Mouse (Mus musculus): ENCODE data around the gene Tbcd. TPM values are rescaled to one million over a fixed set of nuclear protein-coding genes. Genes with fewer than 3 reads are reported as not detected.

Gene Tbcd
- polyA plus RNA-seq, 1 experiment from 2014 or later, result 57.9 TPM

- 94% methylated on average over 1 of the region's 1 CpGs for WGBS
- Histone ChIP-seq H3K4me2 (replicated peaks) (no peak overlapping the region), H3K9me3 (no peaks in the 10 kb centered on the region), H3K27me3 (no peaks in the 10 kb centered on the region), H3K36me3 (no peaks in the 10 kb centered on the region), H3K4me1 (no peaks in the 10 kb centered on the region), H3K9ac (replicated peaks) (no peak overlapping the region), H3K27ac (replicated peaks) (no peak overlapping the region), H3K4me3 (no peak overlapping the region)
- ATAC-seq (ENCODE audit: low FRiP score, low read depth), result no peak
Observed at GRCm38 (mm10) chr11:121557946-121558345, 106.2 kb downstream of the Tbcd start.

GRCm38 (mm10) chr11:121558522-121558921 is 106.8 kb downstream of the Tbcd start:
- Histone ChIP-seq H3K4me1 (no peaks in the 10 kb centered on the region), H3K4me3 (no peak overlapping the region), H3K36me3 (no peaks in the 10 kb centered on the region), H3K9me3 (no peaks in the 10 kb centered on the region), H3K9ac (replicated peaks) (no peak overlapping the region), H3K4me2 (replicated peaks) (no peak overlapping the region), H3K27me3 (no peaks in the 10 kb centered on the region), H3K27ac (replicated peaks) (no peak overlapping the region)
- no peak for ATAC-seq (ENCODE audit: low FRiP score, low read depth)
- WGBS, result 84% methylated on average over 3 of the region's 3 CpGs

- no peaks in the 10 kb centered on the region for H3K4me1 ChIP-seq
- 93% methylated on average over 4 of the region's 4 CpGs for WGBS
- no peak overlapping the region for H3K4me2 ChIP-seq (replicated peaks)
- H3K9ac ChIP-seq (replicated peaks), result no peak overlapping the region
- no peaks in the 10 kb centered on the region for H3K27me3 ChIP-seq
- no peaks in the 10 kb centered on the region for H3K9me3 ChIP-seq
- H3K4me3 ChIP-seq, result no peak overlapping the region
- H3K27ac ChIP-seq (replicated peaks), result no peak overlapping the region
- ATAC-seq (ENCODE audit: low FRiP score, low read depth), result no peak
- H3K36me3 ChIP-seq, result no peaks in the 10 kb centered on the region
Observed at GRCm38 (mm10) chr11:121559527-121560293, 108.0 kb downstream of the Tbcd start.

- Histone ChIP-seq H3K4me1 (no peaks in the 10 kb centered on the region), H3K27ac (replicated peaks) (no peak overlapping the region), H3K4me3 (no peak overlapping the region), H3K4me2 (replicated peaks) (no peak overlapping the region), H3K36me3 (no peaks in the 10 kb centered on the region), H3K27me3 (no peaks in the 10 kb centered on the region), H3K9ac (replicated peaks) (no peak overlapping the region), H3K9me3 (no peaks in the 10 kb centered on the region)
- WGBS, result 86% methylated on average over 7 of the region's 7 CpGs
- no peak for ATAC-seq (ENCODE audit: low FRiP score, low read depth)
Observed at GRCm38 (mm10) chr11:121560294-121560663, 108.5 kb downstream of the Tbcd start.

- ATAC-seq (ENCODE audit: low FRiP score, low read depth), result no peak
- Histone ChIP-seq H3K4me2 (replicated peaks) (no peak overlapping the region), H3K4me1 (no peaks in the 10 kb centered on the region), H3K36me3 (no peaks in the 10 kb centered on the region), H3K9ac (replicated peaks) (no peak overlapping the region), H3K27me3 (no peaks in the 10 kb centered on the region), H3K4me3 (no peak overlapping the region), H3K9me3 (no peaks in the 10 kb centered on the region), H3K27ac (replicated peaks) (no peak overlapping the region)
- 96% methylated on average over 5 of the region's 5 CpGs for WGBS
Observed at GRCm38 (mm10) chr11:121563312-121563711, 111.6 kb downstream of the Tbcd start.

GRCm38 (mm10) chr11:121564265-121564664 is 112.5 kb downstream of the Tbcd start:
- 95% methylated on average over 4 of the region's 4 CpGs for WGBS
- H3K4me1 ChIP-seq, result no peaks in the 10 kb centered on the region
- H3K27me3 ChIP-seq, result no peaks in the 10 kb centered on the region
- no peak for ATAC-seq (ENCODE audit: low FRiP score, low read depth)
- no peak overlapping the region for H3K4me2 ChIP-seq (replicated peaks)
- no peak overlapping the region for H3K9ac ChIP-seq (replicated peaks)
- no peaks in the 10 kb centered on the region for H3K36me3 ChIP-seq
- H3K27ac ChIP-seq (replicated peaks), result no peak overlapping the region
- H3K9me3 ChIP-seq, result no peaks in the 10 kb centered on the region
- no peak overlapping the region for H3K4me3 ChIP-seq

GRCm38 (mm10) chr11:121581856-121582255 is 130.1 kb downstream of the Tbcd start:
- Histone ChIP-seq H3K36me3 (peaks cover 22% of the 10 kb centered on the region), H3K4me2 (replicated peaks) (no peak overlapping the region), H3K27ac (replicated peaks) (no peak overlapping the region), H3K4me3 (no peak overlapping the region), H3K4me1 (no peaks in the 10 kb centered on the region), H3K27me3 (no peaks in the 10 kb centered on the region), H3K9me3 (no peaks in the 10 kb centered on the region), H3K9ac (replicated peaks) (no peak overlapping the region)
- no peak for ATAC-seq (ENCODE audit: low FRiP score, low read depth)

- H3K9me3 ChIP-seq, result no peaks in the 10 kb centered on the region
- WGBS, result 89% methylated on average over 6 of the region's 6 CpGs
- no peak overlapping the region for H3K9ac ChIP-seq (replicated peaks)
- H3K27ac ChIP-seq (replicated peaks), result no peak overlapping the region
- no peaks in the 10 kb centered on the region for H3K4me1 ChIP-seq
- no peak overlapping the region for H3K4me2 ChIP-seq (replicated peaks)
- no peak overlapping the region for H3K4me3 ChIP-seq
- H3K36me3 ChIP-seq, result peaks cover 52% of the 10 kb centered on the region
- no peak for ATAC-seq (ENCODE audit: low FRiP score, low read depth)
- H3K27me3 ChIP-seq, result no peaks in the 10 kb centered on the region
Observed at GRCm38 (mm10) chr11:121597254-121597653, 145.5 kb downstream of the Tbcd start.

GRCm38 (mm10) chr11:121601422-121601821 is 149.7 kb downstream of the Tbcd start:
- H3K9ac ChIP-seq (replicated peaks), result no peak overlapping the region
- no peaks in the 10 kb centered on the region for H3K9me3 ChIP-seq
- 83% methylated on average over 3 of the region's 3 CpGs for WGBS
- no peaks in the 10 kb centered on the region for H3K27me3 ChIP-seq
- no peak overlapping the region for H3K4me2 ChIP-seq (replicated peaks)
- no peak for ATAC-seq (ENCODE audit: low FRiP score, low read depth)
- H3K27ac ChIP-seq (replicated peaks), result no peak overlapping the region
- peaks cover 66% of the 10 kb centered on the region for H3K36me3 ChIP-seq
- no peaks in the 10 kb centered on the region for H3K4me1 ChIP-seq
- no peak overlapping the region for H3K4me3 ChIP-seq

- ATAC-seq (ENCODE audit: low FRiP score, low read depth), result no peak
- Histone ChIP-seq H3K4me2 (replicated peaks) (no peak overlapping the region), H3K4me1 (no peaks in the 10 kb centered on the region), H3K4me3 (no peak overlapping the region), H3K9me3 (no peaks in the 10 kb centered on the region), H3K9ac (replicated peaks) (no peak overlapping the region), H3K27me3 (no peaks in the 10 kb centered on the region), H3K27ac (replicated peaks) (no peak overlapping the region), H3K36me3 (peaks cover 79% of the 10 kb centered on the region)
- WGBS, result 94% methylated on average over 6 of the region's 6 CpGs
Observed at GRCm38 (mm10) chr11:121605604-121606003, 153.9 kb downstream of the Tbcd start.

- Histone ChIP-seq H3K9me3 (no peaks in the 10 kb centered on the region), H3K9ac (replicated peaks) (no peak overlapping the region), H3K4me1 (no peaks in the 10 kb centered on the region), H3K27ac (replicated peaks) (no peak overlapping the region), H3K27me3 (no peaks in the 10 kb centered on the region), H3K4me3 (no peak overlapping the region), H3K4me2 (replicated peaks) (no peak overlapping the region), H3K36me3 (peaks cover 67% of the 10 kb centered on the region)
- ATAC-seq (ENCODE audit: low FRiP score, low read depth), result no peak
Observed at GRCm38 (mm10) chr11:121610976-121611375, 159.2 kb downstream of the Tbcd start.

- WGBS, result 90% methylated on average over 3 of the region's 3 CpGs
- no peak overlapping the region for H3K4me3 ChIP-seq
- no peaks in the 10 kb centered on the region for H3K9me3 ChIP-seq
- ATAC-seq (ENCODE audit: low FRiP score, low read depth), result no peak
- no peaks in the 10 kb centered on the region for H3K4me1 ChIP-seq
- H3K36me3 ChIP-seq, result peaks cover 65% of the 10 kb centered on the region
- H3K27me3 ChIP-seq, result no peaks in the 10 kb centered on the region
- no peak overlapping the region for H3K27ac ChIP-seq (replicated peaks)
- no peak overlapping the region for H3K9ac ChIP-seq (replicated peaks)
- no peak overlapping the region for H3K4me2 ChIP-seq (replicated peaks)
Observed at GRCm38 (mm10) chr11:121615961-121616485, 164.3 kb downstream of the Tbcd start.

GRCm38 (mm10) chr11:121616501-121616900 is 164.8 kb downstream of the Tbcd start:
- no peak for ATAC-seq (ENCODE audit: low FRiP score, low read depth)
- no peaks in the 10 kb centered on the region for H3K4me1 ChIP-seq

More at GRCm38 (mm10) chr11:121616501-121616900, 164.8 kb downstream of the Tbcd start:
- Histone ChIP-seq H3K4me2 (replicated peaks) (no peak overlapping the region), H3K4me3 (no peak overlapping the region), H3K27me3 (no peaks in the 10 kb centered on the region), H3K9me3 (no peaks in the 10 kb centered on the region), H3K27ac (replicated peaks) (no peak overlapping the region), H3K36me3 (peaks cover 67% of the 10 kb centered on the region), H3K9ac (replicated peaks) (no peak overlapping the region)
